Mouse (Mus musculus) gastrocnemius, adult 8-10 months (tissue): ENCODE data around the gene Cpeb2. TPM values are rescaled to one million over a fixed set of nuclear protein-coding genes. Genes with fewer than 3 reads are reported as not detected.

Experiments used
- DNase-seq, 2 experiments: peaks; one replicate each; pipeline ENCODE4 v3.0.0; 2022; ENCODE audit warnings: low spot score in 2 of 2
- total RNA-seq, 4 experiments: library from RNA; stranded (reverse); gene quantifications; 2 replicates each; pipeline ENCODE4 v1.2.4; 2022

Gene Cpeb2
- total RNA-seq, 4 experiments from 2014 or later = 19.5 to 44.6 (median 31.0) TPM

- no peak for DNase-seq
Measured at GRCm38 (mm10) chr5:43237238-43237637, 4.3 kb downstream of the Cpeb2 start.

- no peak for DNase-seq
Measured at GRCm38 (mm10) chr5:43239141-43239835, 6.3 kb downstream of the Cpeb2 start.

GRCm38 (mm10) chr5:43240729-43241128 is 7.8 kb downstream of the Cpeb2 start:
- no peak for DNase-seq

- no peak for DNase-seq
Measured at GRCm38 (mm10) chr5:43246236-43246635, 13.3 kb downstream of the Cpeb2 start.

GRCm38 (mm10) chr5:43246954-43247353 is 14.0 kb downstream of the Cpeb2 start:
- DNase-seq = no peak

GRCm38 (mm10) chr5:43248001-43248430 is 15.0 kb downstream of the Cpeb2 start:
- no peak for DNase-seq

- no peak for DNase-seq
Measured at GRCm38 (mm10) chr5:43257490-43257889, 24.5 kb downstream of the Cpeb2 start.

- no peak for DNase-seq
Measured at GRCm38 (mm10) chr5:43258472-43259142, 25.6 kb downstream of the Cpeb2 start.

GRCm38 (mm10) chr5:43261814-43262213 is 28.8 kb downstream of the Cpeb2 start:
- DNase-seq = no peak

GRCm38 (mm10) chr5:43263951-43264350 is 31.0 kb downstream of the Cpeb2 start:
- DNase-seq = no peak

- DNase-seq = no peak
Measured at GRCm38 (mm10) chr5:43264696-43265095, 31.7 kb downstream of the Cpeb2 start.

GRCm38 (mm10) chr5:43277982-43278381 is 45.0 kb downstream of the Cpeb2 start:
- DNase-seq = no peak

GRCm38 (mm10) chr5:43279774-43280173 is 46.8 kb downstream of the Cpeb2 start:
- DNase-seq = no peak

- no peak for DNase-seq
Measured at GRCm38 (mm10) chr5:43285756-43286155, 52.8 kb downstream of the Cpeb2 start.

GRCm38 (mm10) chr5:43289752-43290446 is 56.9 kb downstream of the Cpeb2 start:
- no peak for DNase-seq

GRCm38 (mm10) chr5:43293136-43293535 is 60.2 kb downstream of the Cpeb2 start:
- no peak for DNase-seq

GRCm38 (mm10) chr5:43297459-43297858 is 64.5 kb downstream of the Cpeb2 start:
- DNase-seq = no peak

- no peak for DNase-seq
Measured at GRCm38 (mm10) chr5:43298975-43299374, 66.0 kb downstream of the Cpeb2 start.

- DNase-seq = no peak
Measured at GRCm38 (mm10) chr5:43300076-43300475, 67.1 kb downstream of the Cpeb2 start.

GRCm38 (mm10) chr5:43300979-43301378 is 68.0 kb downstream of the Cpeb2 start:
- DNase-seq = no peak

- no peak for DNase-seq
Measured at GRCm38 (mm10) chr5:43303504-43303903, 70.5 kb downstream of the Cpeb2 start.

- no peak for DNase-seq
Measured at GRCm38 (mm10) chr5:43305449-43305848, 72.5 kb downstream of the Cpeb2 start.
